26 mouse cellular contexts compared by ENCODE assay signal in genomic region chr9:13566154-13566885, GRCm38 (mm10).
A peak's percentile ranks its signal among the peaks of the same experiment; 100 is the strongest.
DNase-seq lines count a peak whose midpoint lies in the region; ATAC-seq and TF ChIP-seq lines count a peak whose summit lies in the region.
"Had no signal": no experiment of that assay in that cellular context is flagged by ENCODE, and none has a peak within 500 bp of the region (broad histone marks: within the 10 kb centered on the region; RNA-seq: fewer than 3 reads in every experiment).

No protein-coding gene starts in this region.

- no peak overlapping the region for H3K27ac ChIP-seq in forebrain, postnatal 0 days (ENCODE audit: low read depth, low read length)
- H3K27ac ChIP-seq in forebrain, embryonic 16.5 days (ENCODE audit: low read length), result no peak overlapping the region
- H3K27ac ChIP-seq in cerebellum, adult 2 months (ENCODE audit: insufficient read depth, low read length), result peak overlapping the region; percentile 22; the same call in 1 of the 2 replicates
- H3K27ac ChIP-seq: embryonic facial prominence, embryonic 13.5 days; forebrain, embryonic 10.5 days; forebrain, embryonic 15.5 days; heart, embryonic 13.5 days; hindbrain, embryonic 14.5 days; kidney, embryonic 15.5 days; liver, embryonic 12.5 days; midbrain, embryonic 13.5 days had no signal

- no peaks in the 10 kb centered on the region for H3K36me3 ChIP-seq in forebrain, postnatal 0 days (ENCODE audit: insufficient read depth)
- no peaks in the 10 kb centered on the region for H3K36me3 ChIP-seq in forebrain, embryonic 16.5 days (ENCODE audit: control insufficient read depth, insufficient read depth)
- H3K36me3 ChIP-seq: embryonic facial prominence, embryonic 13.5 days; forebrain, embryonic 10.5 days; forebrain, embryonic 15.5 days; heart, embryonic 13.5 days; kidney, embryonic 15.5 days; liver, embryonic 12.5 days; midbrain, embryonic 13.5 days had no signal

- DNase-seq in forebrain, postnatal 0 days, result peak; percentile 32
- DNase-seq in adipocyte (ENCODE audit: low spot score), result peak; percentile 30
- DNase-seq in cerebellum, adult 2 months, result peak; percentile 65 to 75
- peak; percentile 26 to 54 for DNase-seq in cerebellum, postnatal 14 days
- DNase-seq in ovary, postnatal 10 days (ENCODE audit: low spot score), result no peak
- no peak for DNase-seq in thymus, postnatal 36 days
- DNase-seq: adrenal gland, postnatal 25 days; embryo, embryonic 11 days; gastrocnemius, postnatal 10 days; heart, postnatal 10 days; kidney, postnatal 36 days; layer of hippocampus, postnatal 36 days; liver, postnatal 0 days; lung, postnatal 36 days; retina, postnatal 1 day; right cerebral cortex, postnatal 14 days had no signal

- 0 out of 2 replicates have a peak, but pooled peaks cover 4% of the 10 kb centered on the region for H3K4me1 ChIP-seq in forebrain, postnatal 0 days (ENCODE audit: insufficient read depth)
- H3K4me1 ChIP-seq in forebrain, embryonic 16.5 days (replicated peaks; ENCODE audit: control insufficient read depth, insufficient read depth, low read length), result peaks cover 7% of the 10 kb centered on the region
- peaks cover 51% of the 10 kb centered on the region for H3K4me1 ChIP-seq in cerebellum, adult 2 months (ENCODE audit: control insufficient read depth, insufficient read depth, low read length)

- TF ChIP-seq POLR2A in cerebellum, adult 2 months (IDR thresholded peaks at IDR 0.05; ENCODE audit: borderline replicate concordance, insufficient read depth, low read length), result no peak

- no peak for ATAC-seq in forebrain, postnatal 0 days
- ATAC-seq in forebrain, embryonic 16.5 days, result no peak
- ATAC-seq: forebrain, embryonic 15.5 days; intestine, postnatal 0 days; liver, embryonic 12.5 days; liver, postnatal 0 days; midbrain, embryonic 13.5 days had no signal

- no peak for TF ChIP-seq CTCF in forebrain, postnatal 0 days (IDR thresholded peaks at IDR 0.05; ENCODE audit: low read depth)
- no peak for TF ChIP-seq CTCF in cerebellum, adult 2 months (IDR thresholded peaks at IDR 0.05; ENCODE audit: borderline replicate concordance, insufficient read depth, low read depth, low read length)

- 72% methylated on average over 5 of the region's 5 CpGs for WGBS in forebrain, postnatal 0 days
- 77% methylated on average over 5 of the region's 5 CpGs for WGBS in forebrain, embryonic 16.5 days
- 25% methylated on average over 5 of the region's 5 CpGs for WGBS in cerebellum, adult 2 months

- H3K9ac ChIP-seq in forebrain, postnatal 0 days, result no peak overlapping the region
- no peak overlapping the region for H3K9ac ChIP-seq in forebrain, embryonic 16.5 days (replicated peaks; ENCODE audit: low read depth, low read length)
- H3K9ac ChIP-seq: embryonic facial prominence, embryonic 13.5 days; forebrain, embryonic 15.5 days; heart, embryonic 13.5 days; hindbrain, embryonic 14.5 days; kidney, embryonic 15.5 days; liver, embryonic 12.5 days; liver, postnatal 0 days; midbrain, embryonic 13.5 days had no signal

- H3K4me3 ChIP-seq in forebrain, postnatal 0 days (ENCODE audit: low read depth, low read length), result no peak overlapping the region
- H3K4me3 ChIP-seq in forebrain, embryonic 16.5 days (replicated peaks; ENCODE audit: low read length), result no peak overlapping the region
- H3K4me3 ChIP-seq in cerebellum, adult 2 months (replicated peaks; ENCODE audit: insufficient read depth, low read depth, low read length), result no peak overlapping the region
- H3K4me3 ChIP-seq: embryonic facial prominence, embryonic 13.5 days; forebrain, embryonic 10.5 days; forebrain, embryonic 15.5 days; heart, embryonic 13.5 days; kidney, embryonic 15.5 days; liver, embryonic 12.5 days; midbrain, embryonic 13.5 days had no signal

- H3K27me3 ChIP-seq in forebrain, postnatal 0 days (ENCODE audit: insufficient read depth, low read length), result no peaks in the 10 kb centered on the region
- H3K27me3 ChIP-seq in forebrain, embryonic 16.5 days (replicated peaks; ENCODE audit: control insufficient read depth, insufficient read depth, low read length), result no peaks in the 10 kb centered on the region
- H3K27me3 ChIP-seq in cerebellum, adult 2 months (ENCODE audit: control insufficient read depth, insufficient read depth, low read length), result no peaks in the 10 kb centered on the region
- H3K27me3 ChIP-seq: embryonic facial prominence, embryonic 13.5 days; forebrain, embryonic 15.5 days; heart, embryonic 13.5 days; kidney, embryonic 15.5 days; liver, embryonic 12.5 days; midbrain, embryonic 13.5 days had no signal

- no peak overlapping the region for H3K4me2 ChIP-seq in forebrain, postnatal 0 days (ENCODE audit: low read depth)
- H3K4me2 ChIP-seq in forebrain, embryonic 16.5 days (ENCODE audit: low read length), result no peak overlapping the region
- H3K4me2 ChIP-seq: embryonic facial prominence, embryonic 13.5 days; forebrain, embryonic 15.5 days; heart, embryonic 13.5 days; hindbrain, embryonic 14.5 days; kidney, embryonic 15.5 days; liver, embryonic 12.5 days; midbrain, embryonic 13.5 days had no signal

- no peaks in the 10 kb centered on the region for H3K9me3 ChIP-seq in forebrain, postnatal 0 days (ENCODE audit: low read length)
- no peaks in the 10 kb centered on the region for H3K9me3 ChIP-seq in forebrain, embryonic 16.5 days (ENCODE audit: control insufficient read depth, low read length)
- H3K9me3 ChIP-seq: embryonic facial prominence, embryonic 13.5 days; forebrain, embryonic 10.5 days; forebrain, embryonic 15.5 days; heart, embryonic 13.5 days; kidney, embryonic 15.5 days; liver, embryonic 12.5 days; midbrain, embryonic 13.5 days had no signal

Comparison
In these comparisons a context has a peak if more than half of its experiments do, and no peak if none do; other contexts are left out.
1. DNase-seq: peak in forebrain, postnatal 0 days (single experiment), adipocyte (single experiment), cerebellum, adult 2 months (2 of 2) and cerebellum, postnatal 14 days (2 of 2); none in ovary, postnatal 10 days (single experiment) and thymus, postnatal 36 days (0 of 2).